Comparison of ENCODE assay signal across 19 mouse cellular contexts in the genomic region with DNA sequence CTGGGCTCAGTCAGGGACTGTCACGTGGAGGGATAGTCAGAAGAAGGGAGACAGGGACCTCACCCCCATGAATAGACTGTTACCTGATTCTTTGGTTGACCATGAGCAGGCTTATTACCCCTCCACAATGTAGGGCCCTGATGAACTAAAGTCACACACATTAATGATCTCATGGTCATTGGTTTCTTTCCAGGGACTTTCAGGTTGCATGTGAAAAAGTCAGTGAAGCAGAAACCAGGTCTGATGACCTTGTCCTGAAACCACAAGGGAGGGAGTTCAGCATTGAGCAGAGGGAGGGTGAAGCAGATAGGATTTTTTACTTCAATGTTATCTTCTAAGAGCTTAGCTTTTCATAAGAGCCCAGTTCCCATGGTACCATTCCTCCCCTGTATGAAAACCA. TPM values are rescaled to one million over a fixed set of nuclear protein-coding genes. Genes with fewer than 3 reads are reported as not detected.
"Had no signal": no experiment of that assay in that cellular context is flagged by ENCODE, and none has a peak within 500 bp of the region (broad histone marks: within the 10 kb centered on the region; RNA-seq: fewer than 3 reads in every experiment).

No protein-coding gene starts in this region.

- H3K4me3 ChIP-seq: midbrain, embryonic 10.5 days; midbrain, embryonic 13.5 days; myocyte; neural tube, embryonic 13.5 days; neural tube, embryonic 15.5 days had no signal

- H3K4me2 ChIP-seq: lung, embryonic 14.5 days; midbrain, embryonic 13.5 days; neural tube, embryonic 13.5 days; neural tube, embryonic 15.5 days had no signal

- ATAC-seq: midbrain, embryonic 13.5 days; midbrain, embryonic 16.5 days had no signal

- H3K27ac ChIP-seq: midbrain, embryonic 10.5 days; midbrain, embryonic 13.5 days; neural tube, embryonic 13.5 days; neural tube, embryonic 15.5 days had no signal

- H3K9me3 ChIP-seq: midbrain, embryonic 10.5 days; midbrain, embryonic 13.5 days; neural tube, embryonic 13.5 days; neural tube, embryonic 15.5 days had no signal

- H3K9ac ChIP-seq: lung, embryonic 14.5 days; midbrain, embryonic 13.5 days; neural tube, embryonic 13.5 days; neural tube, embryonic 15.5 days had no signal

- H3K36me3 ChIP-seq: midbrain, embryonic 10.5 days; midbrain, embryonic 13.5 days; neural tube, embryonic 13.5 days; neural tube, embryonic 15.5 days had no signal

- H3K27me3 ChIP-seq: midbrain, embryonic 13.5 days; neural tube, embryonic 13.5 days; neural tube, embryonic 15.5 days had no signal

- DNase-seq: lung, adult 18-20 months; lung, embryonic 14.5 days; lung, postnatal 10 days; lung, postnatal 4 days; retina, postnatal 1 day; right cerebral cortex, adult 18-20 months; right cerebral cortex, postnatal 25 days; right cerebral cortex, postnatal 4 days; spleen, adult 18-20 months; thymus, adult 18-20 months; thymus, postnatal 25 days; thymus, postnatal 4 days had no signal

- H3K4me1 ChIP-seq: midbrain, embryonic 13.5 days; neural tube, embryonic 13.5 days; neural tube, embryonic 15.5 days had no signal

RNA-seq across cellular contexts. Expression of gene Them7, which starts 16.5 kb away (rescaled TPM):
- polyA plus RNA-seq: midbrain, embryonic 13.5 days; midbrain, embryonic 16.5 days; myocyte; neural tube, embryonic 13.5 days; small intestine, adult 2 months had no signal
